12 mouse cellular contexts compared by ENCODE assay signal in genomic region chr4:120223108-120223745, GRCm38 (mm10).
A peak's percentile ranks its signal among the peaks of the same experiment; 100 is the strongest.
DNase-seq lines count a peak whose midpoint lies in the region; ATAC-seq lines count a peak whose summit lies in the region.
"Had no signal": no experiment of that assay in that cellular context is flagged by ENCODE, and none has a peak within 500 bp of the region (broad histone marks: within the 10 kb centered on the region; RNA-seq: fewer than 3 reads in every experiment).

No protein-coding gene starts in this region.

- H3K4me3 ChIP-seq in embryonic facial prominence, embryonic 13.5 days = no peak overlapping the region
- H3K4me3 ChIP-seq in embryonic facial prominence, embryonic 10.5 days = no peak overlapping the region
- no peak overlapping the region for H3K4me3 ChIP-seq in midbrain, embryonic 13.5 days (replicated peaks)
- no peak overlapping the region for H3K4me3 ChIP-seq in midbrain, embryonic 10.5 days
- no peak overlapping the region for H3K4me3 ChIP-seq in hindbrain, embryonic 16.5 days (ENCODE audit: low read length)
- H3K4me3 ChIP-seq in neural tube, embryonic 15.5 days (replicated peaks) = no peak overlapping the region

- H3K27me3 ChIP-seq in embryonic facial prominence, embryonic 13.5 days = no peaks in the 10 kb centered on the region
- H3K27me3 ChIP-seq in embryonic facial prominence, embryonic 10.5 days (replicated peaks; ENCODE audit: low read depth, poor library complexity, severe bottlenecking) = peaks cover 7% of the 10 kb centered on the region; the same call in 1 of the 2 replicates
- no peaks in the 10 kb centered on the region for H3K27me3 ChIP-seq in midbrain, embryonic 13.5 days
- H3K27me3 ChIP-seq in midbrain, embryonic 10.5 days (ENCODE audit: low read depth, poor library complexity, severe bottlenecking) = no peaks in the 10 kb centered on the region
- H3K27me3 ChIP-seq in hindbrain, embryonic 16.5 days (replicated peaks; ENCODE audit: control insufficient read depth, insufficient read depth, low read length) = no peaks in the 10 kb centered on the region
- no peaks in the 10 kb centered on the region for H3K27me3 ChIP-seq in neural tube, embryonic 15.5 days (replicated peaks)

- no peaks in the 10 kb centered on the region for H3K36me3 ChIP-seq in embryonic facial prominence, embryonic 13.5 days
- H3K36me3 ChIP-seq in embryonic facial prominence, embryonic 10.5 days (replicated peaks) = no peaks in the 10 kb centered on the region
- no peaks in the 10 kb centered on the region for H3K36me3 ChIP-seq in midbrain, embryonic 13.5 days
- no peaks in the 10 kb centered on the region for H3K36me3 ChIP-seq in midbrain, embryonic 10.5 days
- H3K36me3 ChIP-seq in hindbrain, embryonic 16.5 days (ENCODE audit: control insufficient read depth, insufficient read depth, low read length) = no peaks in the 10 kb centered on the region
- no peaks in the 10 kb centered on the region for H3K36me3 ChIP-seq in neural tube, embryonic 15.5 days
- H3K36me3 ChIP-seq: G1E had no signal

- DNase-seq in embryonic facial prominence, embryonic 10.5 days (ENCODE audit: low spot score) = no peak
- DNase-seq in midbrain, embryonic 10.5 days (ENCODE audit: low spot score) = no peak
- no peak for DNase-seq in T-cell, adult 2 months (ENCODE audit: low spot score)
- no peak for DNase-seq in ovary, adult 18-20 months (ENCODE audit: low spot score)
- DNase-seq: cerebellum, adult 9-10 months; forebrain, postnatal 0 days had no signal

- ATAC-seq in embryonic facial prominence, embryonic 13.5 days (ENCODE audit: insufficient number of reproducible peaks, insufficient read depth, low FRiP score, low TSS enrichment, low read depth) = peak; percentile 28; the same call in 1 of the 2 replicates
- ATAC-seq in midbrain, embryonic 13.5 days = peak; percentile 31
- ATAC-seq in hindbrain, embryonic 16.5 days = 0 out of 2 replicates have a peak, but pooled peaks have one; percentile 6
- ATAC-seq in neural tube, embryonic 15.5 days (ENCODE audit: low FRiP score) = peak; percentile 15; the same call in 1 of the 2 replicates

- peaks cover 23% of the 10 kb centered on the region for H3K4me1 ChIP-seq in embryonic facial prominence, embryonic 13.5 days
- H3K4me1 ChIP-seq in embryonic facial prominence, embryonic 10.5 days = no peaks in the 10 kb centered on the region
- H3K4me1 ChIP-seq in midbrain, embryonic 13.5 days (replicated peaks) = peaks cover 32% of the 10 kb centered on the region
- H3K4me1 ChIP-seq in midbrain, embryonic 10.5 days = no peaks in the 10 kb centered on the region
- H3K4me1 ChIP-seq in hindbrain, embryonic 16.5 days (ENCODE audit: control insufficient read depth, insufficient read depth, low read depth, low read length) = peaks cover 9% of the 10 kb centered on the region
- H3K4me1 ChIP-seq in neural tube, embryonic 15.5 days = peaks cover 28% of the 10 kb centered on the region

- H3K27ac ChIP-seq in embryonic facial prominence, embryonic 13.5 days = no peak overlapping the region
- H3K27ac ChIP-seq in embryonic facial prominence, embryonic 10.5 days (replicated peaks) = no peak overlapping the region
- no peak overlapping the region for H3K27ac ChIP-seq in midbrain, embryonic 13.5 days
- H3K27ac ChIP-seq in midbrain, embryonic 10.5 days (replicated peaks) = no peak overlapping the region
- no peak overlapping the region for H3K27ac ChIP-seq in hindbrain, embryonic 16.5 days (ENCODE audit: low read depth, low read length)
- no peak overlapping the region for H3K27ac ChIP-seq in neural tube, embryonic 15.5 days (replicated peaks)
- H3K27ac ChIP-seq: liver, embryonic 14.5 days had no signal

- H3K9ac ChIP-seq in embryonic facial prominence, embryonic 13.5 days = no peak overlapping the region
- no peak overlapping the region for H3K9ac ChIP-seq in midbrain, embryonic 13.5 days (replicated peaks)
- H3K9ac ChIP-seq in hindbrain, embryonic 16.5 days (ENCODE audit: low read depth, low read length) = no peak overlapping the region
- H3K9ac ChIP-seq in neural tube, embryonic 15.5 days (replicated peaks) = no peak overlapping the region
- H3K9ac ChIP-seq: forebrain, postnatal 0 days; liver, embryonic 14.5 days had no signal

- no peaks in the 10 kb centered on the region for H3K9me3 ChIP-seq in embryonic facial prominence, embryonic 13.5 days
- H3K9me3 ChIP-seq in embryonic facial prominence, embryonic 10.5 days = no peaks in the 10 kb centered on the region
- H3K9me3 ChIP-seq in midbrain, embryonic 13.5 days = no peaks in the 10 kb centered on the region
- H3K9me3 ChIP-seq in midbrain, embryonic 10.5 days (replicated peaks) = no peaks in the 10 kb centered on the region
- H3K9me3 ChIP-seq in hindbrain, embryonic 16.5 days (ENCODE audit: control insufficient read depth, low read length) = no peaks in the 10 kb centered on the region
- H3K9me3 ChIP-seq in neural tube, embryonic 15.5 days (replicated peaks) = no peaks in the 10 kb centered on the region

- WGBS in embryonic facial prominence, embryonic 13.5 days = 60% methylated on average over 7 of the region's 7 CpGs
- 80% methylated on average over 7 of the region's 7 CpGs for WGBS in embryonic facial prominence, embryonic 10.5 days
- WGBS in midbrain, embryonic 13.5 days = 71% methylated on average over 7 of the region's 7 CpGs
- WGBS in midbrain, embryonic 10.5 days = 81% methylated on average over 7 of the region's 7 CpGs
- 54% methylated on average over 7 of the region's 7 CpGs for WGBS in hindbrain, embryonic 16.5 days
- 55% methylated on average over 7 of the region's 7 CpGs for WGBS in neural tube, embryonic 15.5 days

- no peak overlapping the region for H3K4me2 ChIP-seq in embryonic facial prominence, embryonic 13.5 days
- no peak overlapping the region for H3K4me2 ChIP-seq in midbrain, embryonic 13.5 days (replicated peaks)
- H3K4me2 ChIP-seq in hindbrain, embryonic 16.5 days (ENCODE audit: low read length) = no peak overlapping the region
- H3K4me2 ChIP-seq in neural tube, embryonic 15.5 days = no peak overlapping the region
